Mouse (Mus musculus) v-Abl transformed pro-B cells (cell line): ENCODE results near the gene Tacr2.

Source experiments
- in situ Hi-C, 2 experiments: fragments of 400-800 bp; cut with MboI; formaldehyde crosslinking; loops; one replicate each; pipeline ENCODE4 v1.15.1; 2025; ENCODE audit not compliant: unreplicated experiment in 2 of 2

Tacr2 gene

GRCm38 (mm10) chr10:62294112-62294511 is 41.9 kb downstream of the Tacr2 start:
- in situ Hi-C loops = no loop called here

- in situ Hi-C loops = no loop called here
These were observed 44.0 kb downstream of the Tacr2 start for GRCm38 (mm10) chr10:62296086-62296872.

GRCm38 (mm10) chr10:62300006-62300827 is 48.0 kb downstream of the Tacr2 start:
- in situ Hi-C loops = no loop called here

GRCm38 (mm10) chr10:62305090-62305489 is 52.9 kb downstream of the Tacr2 start:
- in situ Hi-C loops = no loop called here

- in situ Hi-C loops = no loop called here
These were observed 54.2 kb downstream of the Tacr2 start for GRCm38 (mm10) chr10:62306483-62306882.

- in situ Hi-C loops = no loop called here
These were observed 56.8 kb downstream of the Tacr2 start for GRCm38 (mm10) chr10:62308896-62309491.

- in situ Hi-C loops = no loop called here
These were observed 57.4 kb downstream of the Tacr2 start for GRCm38 (mm10) chr10:62309593-62309992.

- in situ Hi-C loops = no loop called here
These were observed 58.2 kb downstream of the Tacr2 start for GRCm38 (mm10) chr10:62310259-62311039.

- in situ Hi-C loops = no loop called here
These were observed 59.2 kb downstream of the Tacr2 start for GRCm38 (mm10) chr10:62311464-62311863.

GRCm38 (mm10) chr10:62313140-62313539 is 60.9 kb downstream of the Tacr2 start:
- in situ Hi-C loops = no loop called here

GRCm38 (mm10) chr10:62313885-62314424 is 61.7 kb downstream of the Tacr2 start:
- in situ Hi-C loops = no loop called here
